Mouse (Mus musculus): Measurements from ENCODE around the gene 4930467E23Rik.
"Not testable (repeated sequence)": the region's sequence is repeated elsewhere in the genome, so short reads cannot be mapped to it uniquely, and the experiment has no call there.

DNA sequence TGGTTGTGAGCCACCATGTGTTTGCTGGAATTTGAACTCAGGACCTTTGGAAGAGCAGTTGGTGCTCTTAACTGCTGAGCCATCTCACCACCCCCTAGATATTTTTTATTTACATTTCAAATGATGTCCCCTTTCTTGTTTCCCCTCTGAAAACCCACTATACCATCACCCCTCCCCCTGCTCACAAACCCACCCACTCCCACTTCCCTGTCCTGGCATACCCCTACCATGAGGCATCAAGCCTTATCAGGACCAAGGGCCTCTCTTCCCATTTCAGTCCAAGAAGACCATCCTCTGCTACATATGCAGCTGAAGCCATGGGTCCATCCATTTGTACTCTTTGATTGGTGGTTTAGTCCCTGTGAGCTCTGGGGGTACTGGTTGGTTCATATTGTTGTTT, 36.2 kb downstream of the 4930467E23Rik start:
- TF ChIP-seq CTCF, EP300 (IDR thresholded peaks at IDR 0.05; ENCODE audit: low read depth): not testable (repeated sequence)
